8 mouse cellular contexts compared by ENCODE assay signal in genomic region chr1:74235938-74236589, GRCm38 (mm10). TPM values are rescaled to one million over a fixed set of nuclear protein-coding genes. Genes with fewer than 3 reads are reported as not detected.
DNase-seq lines count a peak whose midpoint lies in the region; ATAC-seq lines count a peak whose summit lies in the region.

Gene Arpc2 (plus strand): TSS chr1:74236084.

- peak within 1 kb of the TSS; percentile 99 for H3K9ac ChIP-seq in hindbrain, embryonic 15.5 days

- no peaks in the 10 kb centered on the region for H3K36me3 ChIP-seq in hindbrain, embryonic 15.5 days

- 2% methylated on average over 43 of the region's 55 CpGs for WGBS in hindbrain, embryonic 15.5 days

- peak within 1 kb of the TSS; percentile 93 for H3K27ac ChIP-seq in hindbrain, embryonic 15.5 days (replicated peaks)

- H3K27me3 ChIP-seq in hindbrain, embryonic 15.5 days, result no peaks in the 10 kb centered on the region

- no peaks in the 10 kb centered on the region for H3K9me3 ChIP-seq in hindbrain, embryonic 15.5 days

- H3K4me1 ChIP-seq in hindbrain, embryonic 15.5 days (replicated peaks), result peaks cover 39% of the 10 kb centered on the region

- peak within 1 kb of the TSS; percentile 74 for H3K4me2 ChIP-seq in hindbrain, embryonic 15.5 days

- peak; percentile 99 for DNase-seq in T-cell, adult 2 months (ENCODE audit: low spot score)
- DNase-seq in cerebellum, postnatal 36 days, result peak; percentile 94 to 97
- peak; percentile 97 for DNase-seq in frontal cortex, postnatal 36 days (ENCODE audit: low spot score in 2 of 2)
- DNase-seq in left cerebral cortex, adult 11 months (ENCODE audit: low spot score), result peak; percentile 94
- DNase-seq in lung, postnatal 4 days, result peak; percentile 98 to 99
- peak; percentile 96 for DNase-seq in retina, postnatal 7 days (ENCODE audit: low read depth, low spot score)
- peak; percentile 98 for DNase-seq in urinary bladder, adult 2 months (ENCODE audit: low spot score)

- ATAC-seq in hindbrain, embryonic 15.5 days (ENCODE audit: low FRiP score, low read depth), result peak; percentile 94

- peak within 1 kb of the TSS; percentile 98 for H3K4me3 ChIP-seq in hindbrain, embryonic 15.5 days

RNA-seq across cellular contexts. Expression of gene Arpc2, which starts in this region (rescaled TPM):
- polyA plus RNA-seq in hindbrain, embryonic 15.5 days (2015; fragmentation: Nextera tagmentation; extraction: Ambion mirVana), result 381 and 397 TPM in 2 replicates
- polyA plus RNA-seq in urinary bladder, adult 2 months (2012; rRNA removed), result 372 and 394 TPM in 2 replicates

Comparison
In these comparisons a context has a peak if more than half of its experiments do, and no peak if none do; other contexts are left out.
1. Peak in every context shown above with its lines: DNase-seq, ATAC-seq, H3K4me3 ChIP-seq and H3K27ac ChIP-seq.